Mouse (Mus musculus): ENCODE data around the gene Ccr1. TPM values are rescaled to one million over a fixed set of nuclear protein-coding genes. Genes with fewer than 3 reads are reported as not detected.

Gene Ccr1
- total RNA-seq, 2 experiments from 2014 or later = 0.18 to 0.22 TPM

GRCm38 (mm10) chr9:123953551-123953950, 14.9 kb downstream of the Ccr1 start:
- no peak for DNase-seq

DNA sequence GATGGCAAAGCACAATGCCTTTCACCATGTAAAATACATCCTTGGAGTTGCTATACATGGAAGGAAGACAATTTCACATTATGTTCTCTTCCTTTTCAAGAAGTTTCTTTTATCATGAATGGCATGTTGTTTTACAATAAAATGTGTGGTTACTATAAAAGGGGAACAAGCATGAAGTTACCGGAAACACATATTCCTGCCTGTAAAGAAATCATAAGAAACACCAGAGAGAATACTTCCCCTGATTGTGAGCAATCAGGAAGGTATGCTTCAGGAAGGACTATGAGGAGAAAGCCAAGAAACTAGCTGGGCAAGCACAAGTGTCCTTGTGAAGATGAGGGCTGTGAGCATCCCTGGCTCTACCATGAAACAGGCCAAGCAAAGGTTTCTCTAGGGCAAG, 17.3 kb downstream of the Ccr1 start:
- no peak for DNase-seq

GRCm38 (mm10) chr9:123949432-123949831, 19.1 kb downstream of the Ccr1 start:
- no peak for DNase-seq

DNA sequence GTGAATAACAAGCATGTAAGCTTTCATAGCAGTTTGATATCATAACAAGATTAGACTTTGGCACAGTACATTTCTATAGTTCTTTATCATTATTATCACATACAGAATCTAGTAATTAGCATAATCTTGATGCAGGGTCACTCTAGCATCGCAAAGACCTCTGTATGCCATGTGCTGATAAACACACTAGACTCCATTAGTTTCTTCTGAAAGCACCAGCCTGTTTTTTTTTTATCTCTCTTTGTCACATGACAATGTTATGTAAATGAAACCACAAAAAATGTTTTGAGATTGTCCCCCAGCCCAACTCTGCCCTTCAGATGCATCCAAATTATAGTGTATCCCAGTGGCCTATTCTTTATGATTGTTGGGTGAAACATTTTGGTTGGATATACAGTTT, 20.7 kb downstream of the Ccr1 start:
- no peak for DNase-seq

- no peak for DNase-seq
These were observed 26.5 kb downstream of the Ccr1 start for GRCm38 (mm10) chr9:123942025-123942424.

- DNase-seq = no peak
These were observed 27.2 kb downstream of the Ccr1 start for GRCm38 (mm10) chr9:123941316-123941715.

GRCm38 (mm10) chr9:123940628-123941027, 27.9 kb downstream of the Ccr1 start:
- DNase-seq = no peak

- DNase-seq = no peak
These were observed 28.3 kb downstream of the Ccr1 start for GRCm38 (mm10) chr9:123940168-123940567.

- DNase-seq = no peak
These were observed 30.5 kb downstream of the Ccr1 start for GRCm38 (mm10) chr9:123937989-123938388.

- DNase-seq = no peak
These were observed 31.8 kb downstream of the Ccr1 start for GRCm38 (mm10) chr9:123936604-123937280.

GRCm38 (mm10) chr9:123935776-123936175, 32.7 kb downstream of the Ccr1 start:
- no peak for DNase-seq

DNA sequence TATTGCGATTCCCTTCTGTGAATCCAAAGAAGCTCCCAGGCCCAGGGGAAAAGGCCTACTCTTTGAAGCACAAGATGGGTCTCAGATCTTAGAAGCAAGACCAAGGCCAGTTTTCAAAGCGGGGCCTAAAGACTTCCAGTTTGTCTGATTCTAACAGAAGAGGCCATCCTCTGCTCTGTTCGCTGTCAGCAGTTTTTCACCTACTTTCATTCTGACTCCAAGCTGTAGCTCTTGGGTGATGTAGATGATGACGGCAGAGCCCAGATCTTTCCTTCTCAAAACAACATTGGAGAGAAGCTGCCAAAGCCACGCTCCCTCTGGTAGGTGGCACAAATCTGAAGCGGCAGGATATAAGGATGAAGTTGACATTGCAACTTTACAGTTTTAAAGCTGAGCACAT, 33.1 kb downstream of the Ccr1 start:
- no peak for DNase-seq

GRCm38 (mm10) chr9:123933716-123934445, 34.6 kb downstream of the Ccr1 start:
- DNase-seq = no peak

DNA sequence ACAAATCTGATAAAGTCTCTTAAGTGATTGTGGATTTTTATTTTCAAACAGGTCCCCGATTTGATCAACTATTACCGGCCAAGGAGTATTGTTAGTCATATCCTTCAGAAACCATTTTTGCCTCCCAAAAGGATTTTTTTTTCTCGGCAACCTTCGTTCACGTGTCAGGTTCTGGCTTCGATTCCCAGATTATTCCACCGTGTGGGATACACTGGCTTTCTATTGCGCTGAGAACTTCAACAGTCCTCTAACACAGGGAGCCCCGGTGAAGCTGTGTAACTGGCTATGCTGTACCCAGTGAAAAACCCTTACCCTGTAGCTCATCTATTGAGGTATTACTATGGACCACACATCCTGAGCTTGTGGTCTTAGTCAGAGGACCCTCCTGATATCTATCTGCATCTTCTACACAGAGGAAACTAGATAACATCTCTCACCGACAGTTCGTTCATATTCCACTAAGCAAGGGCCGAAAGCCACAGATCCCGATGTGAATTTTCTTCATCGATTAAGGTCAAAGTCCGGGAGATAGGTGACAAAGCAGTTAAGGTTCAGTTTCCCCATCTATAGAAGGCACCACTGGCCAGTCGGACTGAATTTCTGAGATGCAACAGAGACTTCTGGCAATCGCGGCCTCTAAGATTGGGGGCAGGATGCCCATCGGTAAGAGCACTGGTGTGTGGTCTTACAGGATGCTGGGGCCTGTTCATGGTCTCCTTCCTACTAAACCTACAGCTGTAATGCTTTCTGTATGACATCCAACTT, 35.4 kb downstream of the Ccr1 start:
- no peak for DNase-seq

GRCm38 (mm10) chr9:123931761-123932700, 36.5 kb downstream of the Ccr1 start:
- no peak for DNase-seq

- no peak for DNase-seq
These were observed 37.6 kb downstream of the Ccr1 start for GRCm38 (mm10) chr9:123930926-123931325.

- no peak for DNase-seq
These were observed 38.0 kb downstream of the Ccr1 start for GRCm38 (mm10) chr9:123930476-123930875.

GRCm38 (mm10) chr9:123929936-123930335, 38.6 kb downstream of the Ccr1 start:
- no peak for DNase-seq

- no peak for DNase-seq
These were observed 39.7 kb downstream of the Ccr1 start for GRCm38 (mm10) chr9:123928759-123929246.

DNA sequence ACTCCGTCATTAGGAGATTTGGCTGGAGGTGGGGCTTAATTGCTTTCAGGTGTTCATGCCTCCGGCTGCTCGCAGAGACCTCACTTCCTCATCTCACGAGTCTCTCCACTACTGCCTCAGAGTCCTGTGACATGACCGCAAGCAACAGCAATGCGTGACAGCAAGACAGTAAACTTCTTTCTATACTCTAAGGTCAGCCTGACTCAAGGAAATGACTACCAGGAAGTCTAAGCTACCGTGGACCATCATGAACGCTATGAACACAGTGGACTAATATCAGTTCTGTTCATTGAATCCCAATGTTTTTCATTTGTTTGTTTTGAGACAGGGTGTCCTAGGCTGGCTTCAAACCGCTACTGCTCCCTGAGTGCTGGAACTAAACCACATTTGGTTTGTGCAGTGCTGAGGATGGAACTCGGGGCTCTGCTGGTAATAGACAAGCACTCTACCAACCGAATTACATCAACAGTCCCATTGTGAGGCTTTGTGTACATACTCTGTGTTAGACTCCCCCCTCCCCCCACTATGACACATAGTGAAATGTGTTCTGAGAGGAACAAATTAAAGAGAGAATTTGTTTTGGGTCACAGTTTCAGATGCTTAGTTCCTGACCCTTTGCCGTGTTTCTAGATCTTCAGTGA, 40.3 kb downstream of the Ccr1 start:
- no peak for DNase-seq

GRCm38 (mm10) chr9:123927281-123927960, 41.1 kb downstream of the Ccr1 start:
- DNase-seq = no peak

Data from layer of hippocampus, postnatal 36 days (tissue).